Mouse (Mus musculus): ENCODE results near the gene Atp11b.

Atp11b gene

DNA sequence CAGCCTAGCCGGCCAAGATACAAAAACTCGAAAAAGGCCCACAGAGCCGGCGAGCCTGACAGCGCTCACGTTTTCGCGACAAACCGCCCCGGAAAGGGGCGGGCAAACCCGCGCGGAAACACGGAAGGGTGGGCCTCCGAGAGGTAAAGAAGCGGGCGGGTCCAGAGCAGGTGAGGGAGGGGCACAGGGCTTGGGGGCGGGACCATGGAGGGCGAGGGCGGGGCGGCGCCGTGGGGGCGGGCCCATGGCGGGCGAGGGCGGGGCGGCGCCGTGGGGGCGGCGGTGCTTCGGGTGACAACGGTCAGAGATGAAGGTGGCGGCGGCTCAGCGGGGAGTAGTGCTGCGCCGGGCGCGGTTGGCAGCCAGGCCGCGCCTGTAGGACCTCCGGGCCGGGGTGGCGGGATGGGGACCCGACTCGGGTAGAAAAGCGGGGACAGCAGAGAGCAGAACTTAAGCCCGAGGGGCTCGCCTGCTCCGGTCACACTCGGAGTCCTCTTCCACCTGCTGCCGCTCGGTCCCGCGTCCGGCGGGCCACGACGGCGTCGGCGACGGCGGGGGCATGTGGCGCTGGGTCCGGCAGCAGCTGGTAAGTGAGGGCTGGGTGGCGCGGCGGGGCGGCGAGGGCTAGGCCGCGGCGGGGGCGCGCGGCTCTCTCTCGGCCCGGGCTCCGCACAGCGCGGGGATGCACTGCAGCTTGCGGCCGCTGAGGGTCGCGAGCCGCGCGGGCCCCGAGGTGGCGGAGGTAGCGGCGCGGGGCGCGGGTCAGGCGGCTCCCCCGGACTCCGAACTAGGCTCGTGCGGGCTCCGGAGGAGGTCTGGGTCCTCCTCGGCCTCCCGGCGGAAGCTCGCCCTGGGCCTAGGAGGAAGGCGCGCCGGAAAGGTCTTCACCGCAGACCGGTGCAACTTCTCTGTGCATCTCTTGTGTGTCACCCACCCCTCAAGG, at the start of gene Atp11b:
Atp11b (plus strand) TSS at position 282 of the 943 bp plus-strand sequence.
- DNase-seq (ENCODE audit: low read depth, low spot score) = peak; percentile 94

DNA sequence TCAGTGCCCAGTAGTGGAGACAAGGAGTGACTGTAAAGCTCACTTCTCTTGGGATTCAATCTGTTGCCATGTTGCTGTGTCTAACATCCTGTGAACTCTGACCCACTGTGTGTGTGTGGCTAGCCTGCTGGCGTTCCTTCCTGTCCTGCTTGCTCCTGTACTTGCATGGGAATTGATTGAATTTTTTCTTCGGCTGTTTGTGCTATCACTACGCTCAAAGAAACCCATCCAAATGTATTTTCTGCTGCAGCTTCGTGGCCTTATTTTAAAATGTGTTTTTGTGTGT, 49.6 kb upstream of the Atp11b start:
- DNase-seq (ENCODE audit: low read depth, low spot score) = no peak

- DNase-seq (ENCODE audit: low read depth, low spot score) = peak; percentile 48
Measured at GRCm38 (mm10) chr3:35719531-35720205, 34.2 kb upstream of the Atp11b start.

GRCm38 (mm10) chr3:35720801-35721200, 33.1 kb upstream of the Atp11b start:
- DNase-seq (ENCODE audit: low read depth, low spot score) = peak; percentile 90

GRCm38 (mm10) chr3:35721818-35722446, 32.0 kb upstream of the Atp11b start:
- DNase-seq (ENCODE audit: low read depth, low spot score) = peak; percentile 73

DNA sequence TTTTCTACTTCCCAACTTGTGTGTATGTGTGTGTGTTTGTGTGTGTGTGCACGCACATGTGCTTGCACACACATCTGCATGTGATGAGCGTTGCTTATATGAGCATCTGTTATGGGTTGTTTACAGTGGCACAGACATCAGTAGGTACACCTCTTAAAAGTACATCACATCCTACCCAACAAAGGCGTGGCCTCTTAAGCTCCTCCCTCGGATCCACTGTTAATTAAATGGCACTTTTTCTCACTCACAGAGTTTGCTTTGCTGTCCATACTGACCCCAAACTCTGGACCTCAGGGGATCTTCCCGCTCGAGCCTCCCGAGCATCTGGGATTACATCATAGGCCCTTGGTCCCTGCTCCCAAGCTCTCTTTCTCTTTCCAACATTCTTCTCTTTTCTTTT, 31.1 kb upstream of the Atp11b start:
- peak; percentile 47 for DNase-seq (ENCODE audit: low read depth, low spot score)

DNA sequence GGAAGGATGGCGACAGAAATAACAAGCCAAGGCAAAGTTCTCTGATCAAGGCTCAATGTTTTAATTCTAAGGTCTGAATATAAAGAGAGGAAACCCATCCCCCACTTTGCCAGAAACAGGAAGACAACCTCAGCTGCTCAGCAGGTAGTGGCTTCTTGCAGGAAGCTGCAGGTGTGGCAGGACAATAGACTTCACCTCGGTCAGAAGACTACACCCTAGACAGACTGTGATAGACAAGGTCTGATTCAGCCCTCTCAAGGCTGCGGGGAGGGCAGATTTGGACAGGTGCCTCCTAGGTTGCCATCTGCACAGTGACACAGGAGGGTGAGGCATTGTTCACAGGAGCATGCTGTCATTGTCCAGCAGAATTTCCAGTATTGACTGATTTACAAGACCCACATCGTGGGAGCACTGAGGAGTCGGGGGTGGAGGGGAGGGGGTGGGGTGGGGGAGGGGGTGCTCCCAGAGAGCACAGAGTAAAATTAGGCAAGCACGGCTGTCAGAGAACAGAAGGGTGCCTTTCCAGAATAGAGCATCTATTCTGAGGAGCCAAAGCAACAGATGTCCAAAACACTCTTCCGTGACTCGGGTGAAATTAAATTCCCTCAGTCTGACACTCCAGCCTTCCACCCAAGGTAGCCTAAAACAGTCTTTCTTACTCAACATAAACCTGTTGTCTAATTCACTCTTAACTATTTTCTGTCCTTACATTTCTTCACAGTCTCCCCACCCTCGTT, 30.2 kb upstream of the Atp11b start:
- DNase-seq (ENCODE audit: low read depth, low spot score) = peak; percentile 55

- no peak for DNase-seq (ENCODE audit: low read depth, low spot score)
Measured at GRCm38 (mm10) chr3:35725096-35725495, 28.8 kb upstream of the Atp11b start.

DNA sequence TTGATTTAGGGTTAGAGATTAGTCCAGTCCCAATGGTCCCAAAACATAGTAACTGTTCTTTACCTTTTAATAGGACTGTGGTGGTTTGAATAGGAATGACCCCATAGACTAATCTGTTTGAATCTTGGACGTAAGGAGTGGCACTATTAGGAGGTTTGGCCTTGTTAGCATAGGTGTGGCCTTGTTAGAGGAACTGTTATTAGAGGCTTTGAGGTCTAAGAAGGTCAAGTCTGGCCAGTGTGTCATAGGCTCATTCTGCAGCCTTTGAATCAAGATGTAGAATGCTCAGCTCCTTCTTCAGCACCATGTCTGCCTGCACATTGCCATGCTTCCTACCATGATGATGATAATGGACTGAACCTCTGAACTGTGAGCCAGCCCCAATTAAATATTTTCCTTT, 27.0 kb upstream of the Atp11b start:
- DNase-seq (ENCODE audit: low read depth, low spot score) = no peak

GRCm38 (mm10) chr3:35729490-35729889, 24.4 kb upstream of the Atp11b start:
- DNase-seq (ENCODE audit: low read depth, low spot score) = no peak

DNA sequence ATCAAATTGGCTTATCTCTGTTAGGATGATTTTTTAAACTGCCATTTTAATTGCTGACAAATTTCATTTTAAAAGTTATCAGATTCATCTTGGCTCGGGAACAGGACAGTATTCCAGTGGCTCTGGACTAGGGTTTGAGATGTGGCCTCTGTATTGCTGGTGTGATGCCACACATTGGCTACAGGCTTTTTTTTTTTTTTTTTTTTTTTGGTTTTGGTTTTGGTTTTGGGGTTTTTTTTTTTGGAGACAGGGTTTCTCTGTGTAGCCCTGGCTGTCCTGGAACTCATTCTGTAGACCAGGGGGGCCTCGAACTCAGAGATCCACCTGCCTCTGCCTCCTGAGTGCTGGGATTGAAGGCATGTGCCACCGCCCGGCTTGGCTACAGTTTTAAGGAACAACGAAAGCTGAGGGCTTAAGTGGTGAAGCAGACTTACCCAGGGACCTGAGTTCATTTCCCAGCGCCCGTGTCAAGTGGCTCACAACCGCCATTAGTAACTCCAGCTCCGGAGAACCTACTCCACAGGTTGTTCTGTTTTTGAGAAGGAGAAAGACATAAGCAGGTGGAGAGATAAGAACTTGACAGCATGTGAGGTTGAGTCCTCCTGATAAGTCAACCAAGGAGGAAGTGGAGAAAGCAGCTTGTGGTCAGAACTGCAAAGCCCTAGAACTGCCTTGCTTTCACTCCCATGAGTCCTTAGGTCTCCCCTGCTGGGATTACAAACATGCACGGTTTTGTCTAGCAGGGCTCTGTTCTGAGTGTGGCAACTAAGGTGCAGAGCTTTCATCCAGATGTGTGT, 21.7 kb upstream of the Atp11b start:
- DNase-seq (ENCODE audit: low read depth, low spot score) = peak; percentile 59

- DNase-seq (ENCODE audit: low read depth, low spot score) = no peak
Measured at GRCm38 (mm10) chr3:35732778-35733147, 21.1 kb upstream of the Atp11b start.

DNA sequence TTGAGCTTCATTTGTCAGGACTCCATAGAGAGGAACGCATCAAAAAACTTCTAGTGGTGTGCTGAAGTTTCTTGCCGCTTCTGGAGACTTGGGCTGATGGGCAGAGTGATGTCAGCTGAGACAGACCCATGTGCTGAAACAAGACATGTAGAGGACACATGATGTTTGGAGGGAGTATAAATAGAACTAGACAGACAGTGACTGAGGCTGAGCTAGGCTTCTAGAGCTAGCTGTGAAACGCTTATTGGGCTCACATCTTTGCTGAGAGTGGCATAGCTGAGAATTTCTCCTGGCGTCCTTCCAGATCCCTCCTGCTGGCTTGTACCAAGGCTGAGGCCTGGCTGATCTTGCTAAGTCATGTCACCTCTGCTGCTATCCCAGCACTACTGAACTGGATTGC, 19.4 kb upstream of the Atp11b start:
- no peak for DNase-seq (ENCODE audit: low read depth, low spot score)

DNA sequence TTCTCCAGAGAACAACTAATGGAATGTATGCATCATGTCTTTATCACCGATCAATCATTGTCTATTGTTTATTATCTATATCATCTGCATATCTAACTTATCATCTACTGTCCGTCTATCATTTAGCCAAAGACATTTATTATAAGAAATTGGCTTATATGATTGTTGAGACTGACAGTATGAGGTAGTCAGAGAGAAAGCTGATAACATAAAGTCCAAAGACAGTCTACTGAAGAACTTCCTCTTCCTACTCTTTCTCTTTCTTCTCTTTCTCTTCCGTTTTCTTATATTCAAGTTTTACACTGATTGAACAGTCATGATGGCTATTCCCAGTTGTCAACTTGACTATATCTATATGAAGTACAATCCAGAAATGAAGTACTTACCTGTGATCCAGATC, 15.8 kb upstream of the Atp11b start:
- DNase-seq (ENCODE audit: low read depth, low spot score) = no peak

DNA sequence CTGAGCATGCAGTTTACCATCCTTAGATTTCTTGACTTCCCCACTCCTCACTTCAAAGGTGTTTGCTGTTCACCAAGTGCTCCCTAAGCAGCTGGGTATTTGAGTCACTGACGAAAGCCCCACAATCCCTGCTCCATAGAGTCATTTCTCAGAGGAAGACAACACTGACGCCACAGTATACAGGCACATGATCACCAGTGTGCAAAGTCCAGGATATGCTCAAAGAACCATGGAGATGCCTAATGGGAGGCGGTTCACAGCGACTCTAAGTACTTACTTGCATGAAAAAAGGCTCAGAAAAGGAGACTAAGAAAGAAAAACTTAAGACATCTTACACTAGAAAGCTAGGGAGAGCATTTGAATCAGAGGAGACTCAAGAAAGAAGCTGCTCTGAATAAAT, 8.9 kb upstream of the Atp11b start:
- no peak for DNase-seq (ENCODE audit: low read depth, low spot score)

DNA sequence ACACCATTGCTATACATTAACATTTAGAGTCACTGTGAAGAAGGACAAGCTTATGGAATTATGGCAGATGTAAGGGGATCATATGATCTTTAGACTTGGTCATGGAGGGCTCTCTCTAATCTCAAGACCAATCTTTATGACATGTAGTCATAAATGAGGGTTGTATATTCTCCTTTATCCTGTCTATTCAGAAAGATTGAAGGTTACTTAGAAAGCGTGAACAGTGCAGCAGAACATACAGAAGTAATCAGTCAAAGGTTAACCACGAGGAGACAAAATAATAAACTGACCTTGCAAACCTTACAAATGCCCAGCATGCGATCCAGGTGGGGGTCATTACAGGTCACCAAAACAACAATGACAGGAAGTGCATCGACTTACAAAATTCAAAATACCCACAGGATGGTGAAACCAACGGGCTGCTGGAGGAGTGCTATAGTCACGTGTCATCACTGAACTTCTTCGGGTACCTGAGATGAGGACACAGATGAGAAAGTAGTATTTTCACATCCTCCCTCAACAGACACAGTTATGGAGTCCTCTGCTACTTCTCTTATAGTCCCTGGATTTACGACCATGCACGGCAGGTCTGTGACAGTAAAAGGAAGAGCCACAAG, 7.0 kb upstream of the Atp11b start:
- peak; percentile 68 for DNase-seq (ENCODE audit: low read depth, low spot score)

- peak; percentile 30 for DNase-seq (ENCODE audit: low read depth, low spot score)
Measured at GRCm38 (mm10) chr3:35750286-35750685, 3.6 kb upstream of the Atp11b start.

DNA sequence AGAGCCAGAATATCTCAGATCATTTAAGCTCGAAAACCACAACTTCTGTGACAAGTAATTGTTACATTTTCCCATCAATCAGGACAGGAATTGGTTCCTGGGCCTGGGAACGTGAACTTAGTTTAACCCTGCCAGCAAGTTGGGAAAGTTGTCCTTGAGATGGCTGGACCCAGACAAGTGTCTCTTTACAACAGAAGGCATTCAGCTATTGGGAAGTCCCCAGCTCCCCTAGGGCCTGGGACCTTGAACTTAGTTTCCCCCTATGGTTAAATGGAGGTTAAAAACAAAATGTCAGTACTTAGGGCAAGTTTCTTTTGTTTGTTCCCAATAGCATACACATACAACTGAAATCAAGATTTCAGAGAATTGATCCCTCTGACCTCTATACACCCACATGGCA, 2.2 kb upstream of the Atp11b start:
- DNase-seq (ENCODE audit: low read depth, low spot score) = no peak

GRCm38 (mm10) chr3:35762735-35763134, 8.8 kb downstream of the Atp11b start:
- DNase-seq (ENCODE audit: low read depth, low spot score) = peak; percentile 49

Measured in CD4-positive, CD25-positive, alpha-beta regulatory T cell, adult 2 months (primary cell).